ENCODE assay signal across 25 mouse cellular contexts in the genomic region with DNA sequence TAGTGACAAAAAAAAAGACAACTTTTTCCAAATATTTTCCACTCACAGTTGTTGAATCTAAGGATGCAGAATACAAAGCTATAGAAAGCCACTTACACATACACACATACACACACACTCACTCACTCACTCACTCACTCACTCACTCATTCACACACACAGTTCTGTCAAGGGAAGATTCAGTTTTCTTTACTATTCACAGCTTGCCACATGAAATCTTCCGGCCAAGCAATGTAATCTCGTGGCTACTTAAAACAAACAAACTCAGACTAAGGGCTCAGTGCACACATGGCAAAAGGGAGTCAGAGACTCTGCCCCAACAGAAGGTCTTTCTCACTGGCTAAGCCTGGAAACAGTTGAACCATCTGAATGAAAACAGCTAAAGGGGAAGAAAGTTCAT. TPM values are rescaled to one million over a fixed set of nuclear protein-coding genes. Genes with fewer than 3 reads are reported as not detected.
DNase-seq lines count a peak whose midpoint lies in the region; ATAC-seq and TF ChIP-seq lines count a peak whose summit lies in the region.
"Had no signal": no experiment of that assay in that cellular context is flagged by ENCODE, and none has a peak within 500 bp of the region (broad histone marks: within the 10 kb centered on the region; RNA-seq: fewer than 3 reads in every experiment).

No protein-coding gene starts in this region.

- peak; percentile 17; the same call in 1 of the 2 replicates for ATAC-seq in lung, embryonic 15.5 days (ENCODE audit: borderline replicate concordance, extremely low read depth, low FRiP score, low TSS enrichment)
- no peak for ATAC-seq in midbrain, embryonic 11.5 days (ENCODE audit: low FRiP score)
- no peak for ATAC-seq in midbrain, postnatal 0 days (ENCODE audit: low FRiP score)
- ATAC-seq: activated CD4-positive, CD25-positive, alpha-beta regulatory T cell, adult 4 months; forebrain, embryonic 14.5 days; forebrain, embryonic 16.5 days; Patski had no signal

- no peak for TF ChIP-seq CTCF in midbrain, postnatal 0 days (IDR thresholded peaks at IDR 0.05)

- DNase-seq in lung, postnatal 25 days (ENCODE audit: low spot score), result no peak
- DNase-seq in midbrain, embryonic 11.5 days (ENCODE audit: low spot score, missing footprints), result peak; percentile 61
- no peak for DNase-seq in midbrain, postnatal 0 days (ENCODE audit: low spot score)
- DNase-seq in NIH3T3 (ENCODE audit: low read depth), result peak; percentile 10
- no peak for DNase-seq in embryonic facial prominence, embryonic 10.5 days (ENCODE audit: low spot score)
- no peak for DNase-seq in gastrocnemius, postnatal 14 days
- DNase-seq: adrenal gland, adult 8-10 months; adrenal gland, postnatal 14 days; adrenal gland, postnatal 36 days; cerebellum, adult 11-12 months; cerebellum, adult 2 months; cerebellum, adult 9-10 months; cerebellum, postnatal 10 days; cerebellum, postnatal 25 days had no signal

- no peaks in the 10 kb centered on the region for H3K36me3 ChIP-seq in lung, embryonic 15.5 days
- H3K36me3 ChIP-seq in midbrain, embryonic 11.5 days (ENCODE audit: control insufficient read depth, insufficient read depth, low read length), result no peaks in the 10 kb centered on the region
- H3K36me3 ChIP-seq in midbrain, postnatal 0 days (ENCODE audit: insufficient read depth, low read length), result no peaks in the 10 kb centered on the region
- H3K36me3 ChIP-seq in embryonic facial prominence, embryonic 10.5 days (replicated peaks), result no peaks in the 10 kb centered on the region
- H3K36me3 ChIP-seq: embryonic facial prominence, embryonic 13.5 days; embryonic facial prominence, embryonic 15.5 days; forebrain, embryonic 10.5 days; forebrain, embryonic 12.5 days had no signal

- 18% methylated on average over 2 of the region's 2 CpGs for WGBS in lung, embryonic 15.5 days
- 63% methylated on average over 2 of the region's 2 CpGs for WGBS in midbrain, embryonic 11.5 days
- 81% methylated on average over 2 of the region's 2 CpGs for WGBS in midbrain, postnatal 0 days
- 60% methylated on average over 2 of the region's 2 CpGs for WGBS in embryonic facial prominence, embryonic 10.5 days

- H3K4me3 ChIP-seq in lung, embryonic 15.5 days, result no peak overlapping the region
- H3K4me3 ChIP-seq in midbrain, embryonic 11.5 days (ENCODE audit: low read depth, low read length), result no peak overlapping the region
- no peak overlapping the region for H3K4me3 ChIP-seq in midbrain, postnatal 0 days (ENCODE audit: low read depth, low read length)
- H3K4me3 ChIP-seq in embryonic facial prominence, embryonic 10.5 days, result no peak overlapping the region
- H3K4me3 ChIP-seq: embryonic facial prominence, embryonic 13.5 days; embryonic facial prominence, embryonic 15.5 days; erythroblast, embryonic 14.5 days; forebrain, embryonic 10.5 days; forebrain, embryonic 12.5 days had no signal

- no peak overlapping the region for H3K9ac ChIP-seq in lung, embryonic 15.5 days
- no peak overlapping the region for H3K9ac ChIP-seq in midbrain, embryonic 11.5 days (ENCODE audit: low read length)
- H3K9ac ChIP-seq in midbrain, postnatal 0 days (replicated peaks; ENCODE audit: low read length, poor library complexity, severe bottlenecking), result no peak overlapping the region
- H3K9ac ChIP-seq: embryonic facial prominence, embryonic 13.5 days; embryonic facial prominence, embryonic 15.5 days; forebrain, embryonic 12.5 days had no signal

- no peak overlapping the region for H3K4me2 ChIP-seq in lung, embryonic 15.5 days
- no peak overlapping the region for H3K4me2 ChIP-seq in midbrain, embryonic 11.5 days
- H3K4me2 ChIP-seq in midbrain, postnatal 0 days (ENCODE audit: low read depth, low read length, poor library complexity, severe bottlenecking), result no peak overlapping the region
- H3K4me2 ChIP-seq: embryonic facial prominence, embryonic 13.5 days; embryonic facial prominence, embryonic 15.5 days; forebrain, embryonic 12.5 days had no signal

- intact Hi-C loops in gastrocnemius, postnatal 14 days (cut with DNase I; ENCODE audit: low total_unique reads), result no loop called here

- H3K4me1 ChIP-seq in lung, embryonic 15.5 days, result peaks cover 25% of the 10 kb centered on the region
- no peaks in the 10 kb centered on the region for H3K4me1 ChIP-seq in midbrain, embryonic 11.5 days (ENCODE audit: control insufficient read depth, insufficient read depth, low read length)
- no peaks in the 10 kb centered on the region for H3K4me1 ChIP-seq in midbrain, postnatal 0 days (ENCODE audit: insufficient read depth, low read length)
- peaks cover 40% of the 10 kb centered on the region for H3K4me1 ChIP-seq in embryonic facial prominence, embryonic 10.5 days

- no peaks in the 10 kb centered on the region for H3K9me3 ChIP-seq in lung, embryonic 15.5 days
- H3K9me3 ChIP-seq in midbrain, embryonic 11.5 days (ENCODE audit: control insufficient read depth, low read length), result no peaks in the 10 kb centered on the region
- no peaks in the 10 kb centered on the region for H3K9me3 ChIP-seq in midbrain, postnatal 0 days (ENCODE audit: low read length)
- H3K9me3 ChIP-seq in embryonic facial prominence, embryonic 10.5 days, result no peaks in the 10 kb centered on the region
- H3K9me3 ChIP-seq: embryonic facial prominence, embryonic 13.5 days; embryonic facial prominence, embryonic 15.5 days; forebrain, embryonic 10.5 days; forebrain, embryonic 12.5 days had no signal

- H3K27ac ChIP-seq in lung, embryonic 15.5 days, result no peak overlapping the region
- H3K27ac ChIP-seq in midbrain, embryonic 11.5 days (ENCODE audit: low read depth, low read length), result no peak overlapping the region
- no peak overlapping the region for H3K27ac ChIP-seq in midbrain, postnatal 0 days (ENCODE audit: low read depth, low read length)
- peak overlapping the region; percentile 30; the same call in 1 of the 2 replicates for H3K27ac ChIP-seq in embryonic facial prominence, embryonic 10.5 days (replicated peaks)
- H3K27ac ChIP-seq: embryonic facial prominence, embryonic 13.5 days; embryonic facial prominence, embryonic 15.5 days; forebrain, embryonic 10.5 days; forebrain, embryonic 12.5 days had no signal

- H3K27me3 ChIP-seq in lung, embryonic 15.5 days, result no peaks in the 10 kb centered on the region
- H3K27me3 ChIP-seq in midbrain, embryonic 11.5 days (ENCODE audit: control insufficient read depth, insufficient read depth, low read length), result no peaks in the 10 kb centered on the region
- H3K27me3 ChIP-seq in midbrain, postnatal 0 days (ENCODE audit: insufficient read depth, low read length), result no peaks in the 10 kb centered on the region
- H3K27me3 ChIP-seq in embryonic facial prominence, embryonic 10.5 days (replicated peaks; ENCODE audit: low read depth, poor library complexity, severe bottlenecking), result no peaks in the 10 kb centered on the region
- H3K27me3 ChIP-seq: embryonic facial prominence, embryonic 15.5 days; forebrain, embryonic 12.5 days had no signal

RNA-seq across cellular contexts. Expression of a gene that starts 53.8 kb away (rescaled TPM):
- 85.4 and 86.6 TPM in 2 replicates for polyA plus RNA-seq in lung, embryonic 15.5 days (2015; fragmentation: Nextera tagmentation; extraction: Ambion mirVana)
- polyA plus RNA-seq in midbrain, embryonic 11.5 days (2014; fragmentation: Nextera tagmentation; extraction: Ambion mirVana), result 88.4 and 96.4 TPM in 2 replicates
- 30.8 and 70.0 TPM in 2 replicates for total RNA-seq in midbrain, postnatal 0 days (2014; rRNA removed)
- polyA plus RNA-seq in midbrain, postnatal 0 days (2015; fragmentation: Nextera tagmentation; extraction: Ambion mirVana), result 32.8 and 34.1 TPM in 2 replicates
- polyA plus RNA-seq in embryonic facial prominence, embryonic 10.5 days (2016; fragmentation: Nextera tagmentation; extraction: Ambion mirVana), result 153 and 166 TPM in 2 replicates
- 10 to 100 TPM in 1 of 2 experiments, 1 to 10 TPM in 1; 8.8 to 14.3 TPM for total RNA-seq in gastrocnemius, postnatal 14 days (2021)
- total RNA-seq: MEL had no signal
- polyA plus RNA-seq: erythroblast, embryonic 14.5 days had no signal

Comparison
In these comparisons a context has a peak if more than half of its experiments do, and no peak if none do; other contexts are left out.
1. DNase-seq: peak in midbrain, embryonic 11.5 days (single experiment) and NIH3T3 (single experiment); none in lung, postnatal 25 days (single experiment), midbrain, postnatal 0 days (single experiment), embryonic facial prominence, embryonic 10.5 days (single experiment) and gastrocnemius, postnatal 14 days (single experiment).